Mouse (Mus musculus) limb, embryonic 10.5 days (tissue): ENCODE results near the gene Tgfbr1. TPM values are rescaled to one million over a fixed set of nuclear protein-coding genes. Genes with fewer than 3 reads are reported as not detected.

Experiments
- DNase-seq: peaks from one replicate; pipeline ENCODE4 v3.0.0-alpha.2; 2017; ENCODE audit warnings: low spot score
- H3K27ac ChIP-seq: fragments of 300-500 bp; sonication (generic); 2 replicates; pipeline ENCODE4 v1.5.1; 2016; ENCODE audit warnings: mild to moderate bottlenecking
- H3K27me3 ChIP-seq: fragments of 300-500 bp; sonication (generic); 2 replicates; pipeline ENCODE4 v1.6.1; 2016; ENCODE audit warnings: low read depth, mild to moderate bottlenecking; ENCODE audit not compliant: poor library complexity, severe bottlenecking
- H3K36me3 ChIP-seq: fragments of 300-500 bp; sonication (generic); 2 replicates; pipeline ENCODE4 v1.6.1; 2016; ENCODE audit warnings: mild to moderate bottlenecking, moderate library complexity
- H3K4me1 ChIP-seq: fragments of 300-500 bp; sonication (generic); 2 replicates; pipeline ENCODE4 v1.6.1; 2016
- H3K4me3 ChIP-seq: fragments of 300-500 bp; sonication (generic); 2 replicates; pipeline ENCODE4 v1.5.1; 2016; ENCODE audit warnings: mild to moderate bottlenecking, moderate library complexity
- H3K9me3 ChIP-seq: fragments of 300-500 bp; sonication (generic); replicated peaks from 2 replicates; pipeline ENCODE4 v1.6.1; 2016; ENCODE audit warnings: mild to moderate bottlenecking
- WGBS: fragments of 180-500 bp; shearing (Covaris S2); methylation state at CpG from one replicate; pipeline ENCODE4 v1.1.7; 2016; 5-methylcytosine and 5-hydroxymethylcytosine counted together
- polyA plus RNA-seq: library from polyadenylated mRNA; unstranded; fragments of >200 nt; fragmentation: Nextera tagmentation; extraction: Ambion mirVana; gene quantifications from 2 replicates; pipeline ENCODE4 v1.2.1, GENCODE M21; 2016

Tgfbr1 gene
- polyA plus RNA-seq, 1 experiment from 2014 or later = 93.3 TPM

DNA sequence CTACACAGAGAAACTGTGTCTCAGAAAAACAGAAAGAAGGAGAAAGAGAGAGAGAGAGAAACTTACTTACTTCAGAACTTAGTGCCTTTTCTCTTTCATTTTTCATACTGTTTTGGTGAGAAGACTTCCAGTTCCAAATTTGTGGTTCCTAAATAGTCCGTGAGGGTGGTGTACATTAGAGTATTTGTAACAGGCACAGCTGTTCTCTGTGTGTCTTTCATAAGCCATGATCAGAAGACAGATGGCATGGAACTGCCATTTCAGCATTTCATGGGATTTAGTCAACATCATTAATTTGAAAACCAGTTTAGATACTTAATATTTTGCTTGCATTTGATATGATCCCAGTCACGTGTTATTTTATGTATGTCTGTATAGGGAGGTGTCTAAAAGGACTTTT lies 51.5 kb downstream of the Tgfbr1 start:
- peaks cover 81% of the 10 kb centered on the region for H3K36me3 ChIP-seq
- no peak overlapping the region for H3K4me3 ChIP-seq
- WGBS = 96% methylated on average over 2 of the region's 2 CpGs
- no peak overlapping the region for H3K27ac ChIP-seq
- no peaks in the 10 kb centered on the region for H3K27me3 ChIP-seq
- no peaks in the 10 kb centered on the region for H3K9me3 ChIP-seq
- H3K4me1 ChIP-seq = no peaks in the 10 kb centered on the region
- DNase-seq = no peak

DNA sequence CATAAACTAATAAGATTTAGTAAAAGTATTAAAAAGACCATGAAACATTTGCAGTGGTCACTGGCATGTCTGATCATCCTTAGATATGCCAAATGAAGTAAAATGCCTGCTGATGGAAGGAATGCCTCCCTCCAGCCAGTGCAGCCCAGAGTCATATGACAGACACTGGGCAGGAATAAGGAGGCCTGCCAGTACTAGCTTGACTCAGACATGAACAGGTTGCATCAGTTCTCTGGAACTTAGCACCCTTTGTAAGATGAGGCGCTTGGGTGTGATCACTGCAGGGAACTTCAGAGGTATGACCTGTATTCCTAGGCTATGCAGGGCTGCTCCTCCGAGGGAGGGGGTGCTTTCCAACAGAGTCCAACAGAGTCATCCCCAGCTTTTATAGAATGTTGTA lies 54.1 kb downstream of the Tgfbr1 start:
- 81% methylated on average over 2 of the region's 2 CpGs for WGBS
- peaks cover 81% of the 10 kb centered on the region for H3K36me3 ChIP-seq
- DNase-seq = no peak

DNA sequence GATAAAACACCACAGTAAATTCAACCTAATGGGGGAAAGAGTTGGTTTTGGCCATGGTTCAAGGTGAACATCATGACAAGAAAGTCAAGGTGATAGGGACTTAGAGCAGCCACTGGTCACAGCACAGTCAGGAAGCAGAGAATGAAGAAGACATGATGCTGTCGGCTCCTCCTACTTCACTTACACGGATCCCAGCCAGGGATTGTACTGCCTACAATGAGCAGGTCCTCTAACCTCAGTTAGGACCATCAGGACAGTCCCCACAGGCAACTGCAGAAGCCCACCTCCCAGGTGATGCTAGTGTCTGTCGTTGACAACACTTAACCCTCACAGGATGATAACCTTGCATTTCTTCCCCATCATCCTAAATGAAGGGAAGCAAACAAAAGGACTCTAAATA lies 64.8 kb downstream of the Tgfbr1 start:
- H3K4me1 ChIP-seq = peaks cover 28% of the 10 kb centered on the region
- WGBS = 59% methylated on average over 3 of the region's 3 CpGs
- no peak for DNase-seq
- H3K9me3 ChIP-seq = no peaks in the 10 kb centered on the region
- no peak overlapping the region for H3K27ac ChIP-seq
- peaks cover 10% of the 10 kb centered on the region for H3K36me3 ChIP-seq
- no peak overlapping the region for H3K4me3 ChIP-seq
- peaks cover 18% of the 10 kb centered on the region for H3K27me3 ChIP-seq

More for the DNA sequence above, 54.1 kb downstream of the Tgfbr1 start:
- Histone ChIP-seq H3K27ac (no peak overlapping the region), H3K4me3 (no peak overlapping the region), H3K9me3 (no peaks in the 10 kb centered on the region), H3K4me1 (no peaks in the 10 kb centered on the region), H3K27me3 (no peaks in the 10 kb centered on the region)

DNA sequence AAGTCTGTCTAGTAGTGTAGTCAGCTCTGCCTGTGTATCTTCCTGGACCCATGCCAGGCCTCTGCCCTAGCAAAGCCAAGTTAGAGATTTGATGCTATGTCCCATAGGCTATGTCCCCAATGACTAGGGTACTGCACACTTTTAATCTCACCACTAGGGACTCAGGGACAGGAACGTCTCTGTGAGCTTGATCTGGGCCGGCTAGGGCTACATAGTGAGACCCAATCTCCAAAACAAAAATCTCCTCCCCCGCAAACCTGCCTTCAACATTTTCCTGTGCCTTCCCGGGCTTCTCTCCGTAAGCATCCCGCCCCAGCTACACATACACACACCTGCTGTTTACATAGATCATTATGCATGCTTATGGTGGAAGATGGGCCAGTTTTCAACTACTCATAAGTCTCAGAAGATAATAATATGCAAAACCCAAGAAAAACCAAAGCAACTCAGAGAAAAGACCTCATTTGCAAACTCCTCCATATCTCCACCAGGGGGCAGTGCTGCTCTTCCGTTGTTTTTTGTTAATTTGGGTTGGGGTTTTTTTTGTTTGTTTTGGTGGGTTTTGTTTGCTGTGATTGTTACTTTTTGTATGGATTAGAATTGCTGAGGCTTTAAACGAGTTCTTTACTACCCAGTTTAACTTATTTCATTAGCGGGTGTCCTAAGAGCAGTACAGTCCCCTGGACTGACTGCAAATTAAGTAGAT lies 66.4 kb downstream of the Tgfbr1 start:
- peaks cover 27% of the 10 kb centered on the region for H3K27me3 ChIP-seq
- 23% methylated on average over 9 of the region's 9 CpGs for WGBS
- peaks cover 43% of the 10 kb centered on the region for H3K4me1 ChIP-seq
- no peak overlapping the region for H3K27ac ChIP-seq
- peak; percentile 62 for DNase-seq
- H3K9me3 ChIP-seq = no peaks in the 10 kb centered on the region
- no peak overlapping the region for H3K4me3 ChIP-seq
- 0 out of 2 replicates have a peak, but pooled peaks cover 1% of the 10 kb centered on the region for H3K36me3 ChIP-seq

DNA sequence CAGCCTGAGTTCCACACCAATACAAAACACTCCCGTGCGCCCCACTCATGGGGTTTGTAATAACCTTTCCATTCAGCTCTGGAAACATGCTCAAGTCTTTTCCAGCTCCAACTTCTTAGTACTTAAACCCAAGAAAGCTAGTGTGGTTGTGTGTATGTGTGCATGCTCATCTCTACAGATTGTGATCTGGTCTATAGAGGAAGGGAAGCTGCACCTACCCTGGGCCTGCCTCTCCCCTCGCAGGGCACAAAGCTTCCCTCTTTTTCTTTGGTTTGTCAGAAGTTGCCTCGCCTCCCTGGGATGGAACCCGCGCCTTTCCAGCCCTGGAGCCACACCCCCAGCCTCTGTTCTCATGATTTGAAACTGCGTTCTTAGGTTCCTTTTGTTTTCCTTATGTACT lies 67.2 kb downstream of the Tgfbr1 start:
- Histone ChIP-seq H3K4me1 (peaks cover 51% of the 10 kb centered on the region), H3K4me3 (no peak overlapping the region), H3K9me3 (no peaks in the 10 kb centered on the region), H3K27me3 (peaks cover 29% of the 10 kb centered on the region), H3K36me3 (no peaks in the 10 kb centered on the region), H3K27ac (0 out of 2 replicates have a peak overlapping the region, but pooled peaks have one; percentile 14)
- DNase-seq = no peak
- 41% methylated on average over 7 of the region's 7 CpGs for WGBS

DNA sequence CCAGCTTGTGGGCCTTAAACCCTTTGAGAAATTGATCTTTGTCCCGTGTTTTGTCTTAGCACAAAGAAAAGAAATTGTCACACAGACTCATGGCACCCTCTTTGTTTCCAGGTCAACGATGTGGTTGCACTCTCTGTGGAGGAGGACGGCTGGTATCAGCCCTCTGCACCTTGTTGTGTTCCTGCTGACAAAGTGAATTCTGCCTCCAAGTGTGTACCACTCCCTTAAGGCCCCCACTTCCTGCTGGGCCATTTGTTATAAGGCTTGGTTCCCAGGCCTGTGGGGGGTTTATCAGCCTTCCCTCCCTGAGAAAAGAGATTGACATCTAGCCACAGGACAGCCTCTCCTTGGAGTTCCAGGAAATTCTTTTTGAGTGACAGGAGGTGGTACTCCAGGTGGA lies 69.2 kb downstream of the Tgfbr1 start:
- 51% methylated on average over 3 of the region's 3 CpGs for WGBS
- DNase-seq = no peak
- Histone ChIP-seq H3K36me3 (no peaks in the 10 kb centered on the region), H3K27me3 (peaks cover 48% of the 10 kb centered on the region), H3K9me3 (no peaks in the 10 kb centered on the region), H3K4me1 (peaks cover 61% of the 10 kb centered on the region), H3K27ac (peak overlapping the region; percentile 25; the same call in 1 of the 2 replicates), H3K4me3 (no peak overlapping the region)

DNA sequence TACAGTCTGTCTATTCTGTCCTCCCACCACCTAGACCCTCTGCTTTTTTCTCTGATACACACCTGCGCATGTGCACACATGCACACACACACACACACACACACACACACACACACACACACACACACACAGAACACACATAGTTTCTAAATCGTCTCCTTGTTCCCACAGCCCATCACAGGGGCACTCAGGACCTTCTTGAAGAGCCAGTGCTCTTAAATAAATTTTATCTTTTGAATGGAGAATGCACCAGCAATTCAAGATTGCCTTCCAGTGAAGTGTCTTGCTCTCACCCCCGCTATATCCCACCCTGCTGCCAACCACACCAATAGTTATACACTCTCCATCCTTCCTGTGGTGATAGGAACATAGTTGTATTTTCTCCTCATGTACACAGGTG lies 69.9 kb downstream of the Tgfbr1 start:
- H3K27ac ChIP-seq = no peak overlapping the region
- WGBS = 92% methylated on average over 3 of the region's 3 CpGs
- H3K36me3 ChIP-seq = no peaks in the 10 kb centered on the region
- peaks cover 61% of the 10 kb centered on the region for H3K4me1 ChIP-seq
- no peak for DNase-seq
- H3K9me3 ChIP-seq = no peaks in the 10 kb centered on the region
- peaks cover 55% of the 10 kb centered on the region for H3K27me3 ChIP-seq
- H3K4me3 ChIP-seq = no peak overlapping the region

DNA sequence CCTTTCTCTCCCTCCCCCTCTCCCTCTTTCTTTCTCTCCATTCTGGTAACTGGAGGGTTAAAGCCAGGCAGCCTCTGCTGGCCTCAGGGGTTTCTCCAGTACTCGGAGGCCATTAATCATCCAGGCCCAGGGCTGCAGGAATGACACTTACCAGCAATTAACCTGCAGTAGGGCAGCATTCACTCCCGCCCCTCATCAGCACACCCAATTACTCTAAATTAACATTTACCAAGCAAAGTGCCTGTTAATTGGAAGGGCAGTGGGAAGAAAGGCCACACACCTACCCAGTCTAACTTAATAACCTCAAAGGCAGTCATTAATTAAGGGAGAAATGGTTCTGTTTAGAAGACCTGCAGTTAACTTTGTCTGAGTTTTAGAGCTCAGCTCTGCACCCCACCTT lies 71.4 kb downstream of the Tgfbr1 start:
- peaks cover 61% of the 10 kb centered on the region for H3K4me1 ChIP-seq
- 3% methylated on average over 2 of the region's 2 CpGs for WGBS
- no peaks in the 10 kb centered on the region for H3K9me3 ChIP-seq
- H3K27me3 ChIP-seq = peaks cover 61% of the 10 kb centered on the region
- DNase-seq = peak; percentile 75
- no peak overlapping the region for H3K4me3 ChIP-seq
- H3K27ac ChIP-seq = peak overlapping the region; percentile 53; the same call in 1 of the 2 replicates
- H3K36me3 ChIP-seq = no peaks in the 10 kb centered on the region

DNA sequence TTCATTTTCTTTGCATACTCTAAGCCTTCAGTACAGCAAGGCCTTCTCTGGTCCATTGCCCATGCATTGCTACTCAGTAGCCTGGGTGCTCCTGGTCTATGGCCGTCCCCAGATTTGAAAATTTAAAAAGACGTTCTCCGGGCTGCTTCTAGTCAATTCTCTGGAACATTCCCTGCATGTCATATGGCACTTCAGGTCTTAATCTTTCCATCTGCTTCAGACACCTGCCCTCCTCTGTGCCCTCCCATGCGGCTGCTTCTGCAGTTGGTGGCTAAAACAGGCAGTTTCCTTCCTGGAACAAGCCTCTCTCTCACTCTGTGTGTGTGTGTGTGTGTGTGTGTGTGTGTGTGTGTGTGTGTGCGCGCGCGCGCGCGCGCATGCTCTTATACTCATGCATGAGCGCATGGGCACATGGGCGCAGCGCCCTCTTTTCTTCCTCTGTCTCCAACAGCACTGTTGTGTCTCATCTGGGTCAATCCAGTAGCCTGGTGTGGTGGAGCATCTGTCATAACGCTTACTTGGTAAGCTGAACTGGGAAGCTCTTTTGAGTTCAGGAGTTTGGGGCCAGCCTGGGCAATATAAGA lies 72.3 kb downstream of the Tgfbr1 start:
- H3K4me1 ChIP-seq = peaks cover 54% of the 10 kb centered on the region
- H3K27me3 ChIP-seq = peaks cover 61% of the 10 kb centered on the region
- 87% methylated on average over 16 of the region's 16 CpGs for WGBS
- no peaks in the 10 kb centered on the region for H3K9me3 ChIP-seq
- no peaks in the 10 kb centered on the region for H3K36me3 ChIP-seq
- DNase-seq = no peak
- no peak overlapping the region for H3K4me3 ChIP-seq
- peak overlapping the region; percentile 46; the same call in 1 of the 2 replicates for H3K27ac ChIP-seq

DNA sequence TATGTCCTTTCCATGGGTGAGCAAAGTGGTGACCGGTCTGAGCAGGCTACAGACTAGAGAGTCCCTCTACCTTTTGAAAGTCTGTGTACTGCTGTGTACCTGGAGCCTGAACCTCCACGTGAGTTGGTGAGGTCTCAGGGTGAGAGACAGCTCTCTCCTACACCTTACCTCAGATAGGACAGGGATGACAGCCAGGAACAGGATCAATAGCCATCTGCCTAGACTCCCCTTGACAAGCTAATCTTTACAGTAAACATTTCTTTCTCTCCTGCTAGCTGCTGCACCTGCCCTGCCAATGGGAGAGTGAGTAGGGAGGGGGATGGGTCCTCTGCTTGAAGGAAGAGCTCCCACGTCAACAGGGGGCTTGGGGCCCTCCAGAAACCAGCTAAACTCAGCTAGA lies 74.6 kb downstream of the Tgfbr1 start:
- Histone ChIP-seq H3K27me3 (peaks cover 49% of the 10 kb centered on the region), H3K36me3 (no peaks in the 10 kb centered on the region), H3K27ac (no peak overlapping the region), H3K4me1 (peaks cover 38% of the 10 kb centered on the region), H3K4me3 (no peak overlapping the region), H3K9me3 (no peaks in the 10 kb centered on the region)
- WGBS = 58% methylated on average over 3 of the region's 3 CpGs
- DNase-seq = no peak

DNA sequence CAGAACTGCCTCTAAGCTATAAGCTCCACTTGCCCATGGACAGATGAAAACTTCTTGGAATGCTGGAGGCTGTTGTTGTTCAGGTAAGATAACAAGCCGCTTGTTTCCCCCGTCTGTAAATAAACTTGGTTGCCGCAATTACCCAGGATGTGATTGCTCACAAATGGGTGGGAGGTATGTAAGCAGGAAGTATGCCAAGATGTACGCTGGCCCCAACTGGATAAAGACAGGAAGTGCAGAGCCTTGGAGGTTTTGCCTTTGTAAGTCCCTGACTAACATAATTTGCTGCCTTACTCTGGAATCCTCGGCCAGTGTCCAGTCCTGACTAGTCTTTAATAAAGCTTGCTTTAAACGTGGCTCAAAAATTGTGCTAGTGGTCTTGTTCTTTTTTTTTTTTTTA lies 77.5 kb downstream of the Tgfbr1 start:
- Histone ChIP-seq H3K27ac (no peak overlapping the region), H3K36me3 (no peaks in the 10 kb centered on the region), H3K4me1 (peaks cover 14% of the 10 kb centered on the region), H3K27me3 (peaks cover 59% of the 10 kb centered on the region), H3K4me3 (no peak overlapping the region), H3K9me3 (no peaks in the 10 kb centered on the region)
- WGBS = 60% methylated on average over 6 of the region's 6 CpGs
- no peak for DNase-seq

DNA sequence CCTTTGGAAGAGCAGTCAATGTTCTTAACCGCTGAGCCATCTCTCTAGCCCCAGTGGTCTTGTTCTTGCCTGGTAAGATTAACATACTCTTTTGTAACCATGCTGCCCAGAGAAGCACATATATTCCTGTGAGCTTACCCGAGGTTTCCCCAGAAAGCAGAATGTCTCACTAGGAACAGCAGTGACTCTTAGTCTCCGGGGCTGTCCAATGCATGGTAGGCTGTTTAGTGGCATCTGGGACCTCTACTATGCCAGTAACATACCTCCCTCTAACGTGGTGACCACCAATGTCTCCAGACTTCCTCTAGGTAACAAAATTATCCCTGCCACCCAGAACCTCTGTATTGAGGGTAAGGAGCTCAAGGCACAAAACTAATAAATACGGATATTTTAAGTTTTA lies 78.1 kb downstream of the Tgfbr1 start:
- Histone ChIP-seq H3K4me3 (no peak overlapping the region), H3K9me3 (no peaks in the 10 kb centered on the region), H3K27me3 (peaks cover 59% of the 10 kb centered on the region), H3K4me1 (peaks cover 16% of the 10 kb centered on the region), H3K27ac (no peak overlapping the region), H3K36me3 (no peaks in the 10 kb centered on the region)
- no peak for DNase-seq
- WGBS = 87% methylated on average over 5 of the region's 5 CpGs

DNA sequence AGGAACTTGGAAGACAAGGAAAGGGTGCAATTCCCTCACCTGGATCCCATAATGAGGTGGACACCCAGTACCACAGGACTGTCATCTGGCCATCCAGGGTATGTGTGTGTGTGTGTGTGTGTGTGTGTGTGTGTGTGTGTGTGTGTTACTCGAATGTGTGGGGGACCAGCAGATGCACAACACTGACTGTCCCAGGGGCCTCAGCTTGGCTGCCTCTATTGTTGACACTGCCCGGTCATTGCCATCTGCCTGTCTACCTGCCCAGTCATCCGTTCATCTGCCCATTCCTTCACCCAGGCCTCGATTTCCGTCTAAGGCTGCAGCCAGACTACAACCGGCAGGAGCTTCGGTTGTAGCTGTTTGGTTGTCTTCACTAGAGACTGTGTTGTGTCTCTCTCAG lies 79.7 kb downstream of the Tgfbr1 start:
- Histone ChIP-seq H3K27me3 (peaks cover 57% of the 10 kb centered on the region), H3K9me3 (no peaks in the 10 kb centered on the region), H3K27ac (no peak overlapping the region), H3K4me1 (peaks cover 30% of the 10 kb centered on the region), H3K36me3 (no peaks in the 10 kb centered on the region), H3K4me3 (no peak overlapping the region)
- 88% methylated on average over 7 of the region's 7 CpGs for WGBS
- DNase-seq = no peak
